Mouse (Mus musculus) liver, embryonic 13.5 days (tissue): ENCODE results near the gene Olfr1359. TPM values are rescaled to one million over a fixed set of nuclear protein-coding genes. Genes with fewer than 3 reads are reported as not detected.
"Not testable (repeated sequence)": the region's sequence is repeated elsewhere in the genome, so short reads cannot be mapped to it uniquely, and the experiment has no call there.

Experiments used
- ATAC-seq: fragments of 200-750 bp; cut with Nextera tagmentation; 2 replicates; pipeline ENCODE4 v1.8.0; 2017; ENCODE audit warnings: low read depth, mild to moderate bottlenecking, moderate number of reproducible peaks, moderate library complexity
- DNase-seq: peaks from one replicate; pipeline ENCODE4 v3.0.0; 2022
- H3K27ac ChIP-seq: fragments of 300-500 bp; sonication (generic); 2 replicates; pipeline ENCODE4 v1.5.1; 2015; ENCODE audit warnings: moderate library complexity, mild to moderate bottlenecking, inconsistent platforms
- H3K27me3 ChIP-seq: fragments of 300-500 bp; sonication (generic); 2 replicates; pipeline ENCODE4 v1.6.1; 2015; ENCODE audit warnings: mild to moderate bottlenecking, inconsistent platforms
- H3K36me3 ChIP-seq: fragments of 300-500 bp; sonication (generic); 2 replicates; pipeline ENCODE4 v1.6.1; 2015; ENCODE audit warnings: mild to moderate bottlenecking, inconsistent platforms
- H3K4me1 ChIP-seq: fragments of 300-500 bp; sonication (generic); replicated peaks from 2 replicates; pipeline ENCODE4 v1.6.1; 2015; ENCODE audit warnings: inconsistent platforms
- H3K4me2 ChIP-seq: fragments of 300-500 bp; sonication (generic); 2 replicates; pipeline ENCODE4 v1.6.1; 2015; ENCODE audit warnings: inconsistent platforms, mild to moderate bottlenecking, moderate library complexity
- H3K4me3 ChIP-seq: fragments of 300-500 bp; sonication (generic); replicated peaks from 2 replicates; pipeline ENCODE4 v1.5.1; 2015; ENCODE audit warnings: mild to moderate bottlenecking, inconsistent platforms
- H3K9ac ChIP-seq: fragments of 300-500 bp; sonication (generic); 2 replicates; pipeline ENCODE4 v1.6.1; 2015; ENCODE audit warnings: mild to moderate bottlenecking, inconsistent platforms
- H3K9me3 ChIP-seq: fragments of 300-500 bp; sonication (generic); replicated peaks from 2 replicates; pipeline ENCODE4 v1.6.1; 2016; ENCODE audit warnings: inconsistent platforms
- WGBS: fragments of 180-500 bp; shearing (Covaris S2); methylation state at CpG from one replicate; pipeline ENCODE4 v1.1.7; 2015; ENCODE audit not compliant: insufficient replicate concordance; 5-methylcytosine and 5-hydroxymethylcytosine counted together
- microRNA-seq: library from miRNA; unstranded; fragments of <30 nt; microRNA quantifications from one replicate; pipeline ENCODE4, GENCODE M21; 2016
- polyA plus RNA-seq: library from polyadenylated mRNA; unstranded; fragments of >200 nt; fragmentation: Nextera tagmentation; extraction: Ambion mirVana; gene quantifications from 2 replicates; pipeline ENCODE4 v1.2.1, GENCODE M21; 2015

Olfr1359 gene
- polyA plus RNA-seq, 1 experiment from 2014 or later: not detected

DNA sequence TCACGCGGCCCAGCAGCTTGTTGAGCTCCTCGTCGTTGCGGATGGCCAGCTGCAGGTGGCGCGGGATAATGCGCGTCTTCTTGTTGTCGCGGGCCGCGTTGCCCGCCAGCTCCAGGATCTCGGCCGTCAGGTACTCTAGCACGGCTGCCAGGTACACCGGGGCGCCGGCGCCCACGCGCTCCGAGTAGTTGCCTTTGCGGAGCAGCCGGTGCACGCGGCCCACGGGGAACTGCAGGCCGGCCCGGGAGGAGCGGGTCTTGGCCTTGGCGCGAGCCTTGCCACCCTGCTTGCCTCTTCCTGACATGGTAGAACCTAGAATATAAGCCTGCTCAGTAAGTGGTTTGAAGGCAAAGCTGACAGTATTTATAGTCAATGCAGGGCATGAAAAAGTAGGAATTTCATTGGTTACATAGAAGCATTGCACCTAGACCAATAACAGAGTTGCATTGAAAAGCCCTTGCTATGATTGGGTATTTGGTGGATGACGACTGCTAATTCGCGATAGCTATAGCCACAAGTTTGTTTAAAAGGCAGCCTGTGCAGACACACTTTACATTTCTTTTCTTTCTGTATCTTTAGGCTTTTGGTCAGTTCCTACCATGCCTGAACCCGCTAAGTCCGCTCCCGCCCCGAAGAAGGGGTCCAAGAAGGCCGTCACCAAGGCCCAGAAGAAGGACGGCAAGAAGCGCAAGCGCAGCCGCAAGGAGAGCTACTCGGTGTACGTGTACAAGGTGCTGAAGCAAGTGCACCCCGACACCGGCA is 55.8 kb downstream of the Olfr1359 start, which contains the start of the genes Hist1h2ak and Hist1h2bn:
TSS of gene Hist1h2ak (minus strand) at position 304 of the 762 bp plus-strand sequence.
TSS of gene Hist1h2bn (plus strand) at position 600 of the 762 bp plus-strand sequence.
- not testable (repeated sequence) for H3K36me3 ChIP-seq, H3K27me3 ChIP-seq, H3K9me3 ChIP-seq
- Histone ChIP-seq H3K4me2 (peak within 1 kb of the TSS; percentile 78), H3K4me3 (peak within 1 kb of the TSS; percentile 58), H3K9ac (peak within 1 kb of the TSS; percentile 83), H3K4me1 (peaks cover 31% of the 10 kb centered on the region), H3K27ac (peak within 1 kb of the TSS; percentile 99)
- 1% methylated on average over 48 of the region's 50 CpGs for WGBS
- peak; percentile 92 for DNase-seq
- ATAC-seq: peak; percentile 81

- DNase-seq (peak; percentile 61), ATAC-seq (peak; percentile 20)
- H3K4me1 ChIP-seq: peaks cover 27% of the 10 kb centered on the region
- H3K4me3 ChIP-seq: peak overlapping the region; percentile 56
- WGBS: under 1% methylated on average over 20 of the region's 26 CpGs
- peak overlapping the region; percentile 78 for H3K4me2 ChIP-seq
- H3K9me3 ChIP-seq, H3K27me3 ChIP-seq, H3K36me3 ChIP-seq: not testable (repeated sequence)
- peak overlapping the region; percentile 99 for H3K27ac ChIP-seq
- H3K9ac ChIP-seq: peak overlapping the region; percentile 75
Observed at GRCm38 (mm10) chr13:21754294-21755001, 56.5 kb downstream of the Olfr1359 start.

DNA sequence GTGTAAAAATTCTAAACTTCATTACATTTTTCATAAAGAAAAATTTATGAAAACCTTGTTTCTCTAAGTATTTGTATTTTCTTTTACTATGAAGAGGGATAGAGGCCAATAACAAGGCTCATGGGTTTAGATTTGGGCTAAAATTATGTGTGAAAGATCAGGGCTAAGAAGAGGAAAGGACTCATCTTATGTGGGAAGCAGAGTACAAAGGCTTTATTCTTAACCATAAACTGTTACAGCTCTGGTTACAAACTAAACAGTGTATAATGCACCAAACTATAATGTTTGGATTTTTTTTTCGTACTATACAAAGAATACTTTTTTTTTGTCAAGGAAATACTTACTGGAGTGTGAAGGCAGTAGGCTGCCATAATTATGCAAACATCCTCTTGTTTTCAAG is 57.8 kb downstream of the Olfr1359 start:
- Histone ChIP-seq H3K4me1 (peaks cover 27% of the 10 kb centered on the region), H3K9ac (peak overlapping the region; percentile 70), H3K4me3 (peak overlapping the region; percentile 50), H3K4me2 (peak overlapping the region; percentile 64), H3K27ac (peak overlapping the region; percentile 99), H3K27me3 (no peaks in the 10 kb centered on the region), H3K9me3 (no peaks in the 10 kb centered on the region), H3K36me3 (no peaks in the 10 kb centered on the region)
- ATAC-seq: no peak
- 78% methylated on average over 1 of the region's 1 CpGs for WGBS
- DNase-seq: no peak

Small RNA genes within 50 kb of the gene (microRNA-seq; reads per million reads assigned to microRNA genes)
- not detected for gene Gm44357
- not detected for gene Gm44367
- 1.5 reads per million for gene Gm44454

Other genes starting within 250 kb of the Olfr1359 start
- gene Zscan26, start 244.4 kb upstream of the Olfr1359 start, polyA plus RNA-seq: 7.0 and 7.6 TPM in 2 replicates
- 0.86 and 0.92 TPM in 2 replicates for gene Nkapl, start 229.6 kb upstream of the Olfr1359 start, polyA plus RNA-seq
- gene Zkscan4, start 219.2 kb upstream of the Olfr1359 start, polyA plus RNA-seq: 0.33 and 0.38 TPM in 2 replicates
- not detected in 2 replicates for gene Gm10065, start 218.7 kb upstream of the Olfr1359 start, polyA plus RNA-seq
- gene AK157302, start 202.9 kb upstream of the Olfr1359 start, polyA plus RNA-seq: 0.65 and 0.77 TPM in 2 replicates
- gene Gm11273, start 196.7 kb upstream of the Olfr1359 start, polyA plus RNA-seq: 6.6 and 7.4 TPM in 2 replicates
- 1.1 and 1.2 TPM in 2 replicates for gene Zkscan8, start 167.0 kb upstream of the Olfr1359 start, polyA plus RNA-seq
- not detected in 2 replicates for gene Olfr1366, start 155.3 kb upstream of the Olfr1359 start, polyA plus RNA-seq
- gene Olfr1535, start 138.2 kb upstream of the Olfr1359 start, polyA plus RNA-seq: not detected in 2 replicates
- gene Olfr1364, start 116.4 kb upstream of the Olfr1359 start, polyA plus RNA-seq: not detected in 2 replicates
- not detected in 2 replicates for gene Olfr1362, start 84.1 kb upstream of the Olfr1359 start, polyA plus RNA-seq
- not detected in 2 replicates for gene Olfr11, start 55.6 kb upstream of the Olfr1359 start, polyA plus RNA-seq
- not detected in 2 replicates for gene Olfr1361, start 34.7 kb upstream of the Olfr1359 start, polyA plus RNA-seq
- gene Olfr1360, start 20.7 kb upstream of the Olfr1359 start, polyA plus RNA-seq: not detected in 2 replicates
- gene Hist1h2bl, start 18.0 kb downstream of the Olfr1359 start, polyA plus RNA-seq: 1.8 and 3.0 TPM in 2 replicates
- 15.6 and 39.6 TPM in 2 replicates for gene Hist1h2ai, start 18.3 kb downstream of the Olfr1359 start, polyA plus RNA-seq
- 5.8 and 11.7 TPM in 2 replicates for gene Hist1h3h, start 19.5 kb downstream of the Olfr1359 start, polyA plus RNA-seq
- gene Hist1h2bm, start 23.9 kb downstream of the Olfr1359 start, polyA plus RNA-seq: 4.3 and 8.6 TPM in 2 replicates
- gene Hist1h4j, start 37.0 kb downstream of the Olfr1359 start, polyA plus RNA-seq: 0.41 and 0.81 TPM in 2 replicates
- 2.8 and 5.6 TPM in 2 replicates for gene Hist1h4k, start 52.4 kb downstream of the Olfr1359 start, polyA plus RNA-seq
- gene Hist1h2ak, start 55.7 kb downstream of the Olfr1359 start, polyA plus RNA-seq: 30.8 and 91.0 TPM in 2 replicates
- gene Hist1h2bn, start 56.0 kb downstream of the Olfr1359 start, polyA plus RNA-seq: 4.4 and 14.4 TPM in 2 replicates
- gene Hist1h1b, start 82.5 kb downstream of the Olfr1359 start, polyA plus RNA-seq: 37.3 and 37.6 TPM in 2 replicates
- gene Hist1h3i, start 85.3 kb downstream of the Olfr1359 start, polyA plus RNA-seq: 164 and 194 TPM in 2 replicates
- gene Hist1h2an, start 89.1 kb downstream of the Olfr1359 start, polyA plus RNA-seq: 5.8 and 15.9 TPM in 2 replicates
- gene Hist1h2bp, start 89.3 kb downstream of the Olfr1359 start, polyA plus RNA-seq: 2.8 and 3.8 TPM in 2 replicates
- gene Hist1h2bq, start 112.1 kb downstream of the Olfr1359 start, polyA plus RNA-seq: 22.0 and 34.4 TPM in 2 replicates
- 1.4 and 1.6 TPM in 2 replicates for gene Hist1h2ao, start 112.4 kb downstream of the Olfr1359 start, polyA plus RNA-seq
- not detected in 2 replicates for gene Hist1h4m, start 113.6 kb downstream of the Olfr1359 start, polyA plus RNA-seq
- gene Hist1h4n, start 134.1 kb downstream of the Olfr1359 start, polyA plus RNA-seq: 14.8 and 21.6 TPM in 2 replicates
- gene Hist1h2ap, start 135.4 kb downstream of the Olfr1359 start, polyA plus RNA-seq: 4,833 and 5,264 TPM in 2 replicates
- gene Hist1h2br, start 135.6 kb downstream of the Olfr1359 start, polyA plus RNA-seq: 22.5 and 35.7 TPM in 2 replicates
- 0.89 and 1.0 TPM in 2 replicates for gene Zfp184, start 247.0 kb downstream of the Olfr1359 start, polyA plus RNA-seq